12 mouse cellular contexts compared by ENCODE assay signal in genomic region chr1:90209741-90210140, GRCm38 (mm10). TPM values are rescaled to one million over a fixed set of nuclear protein-coding genes. Genes with fewer than 3 reads are reported as not detected.
DNase-seq lines count a peak whose midpoint lies in the region; ATAC-seq and TF ChIP-seq lines count a peak whose summit lies in the region.
"Had no signal": no experiment of that assay in that cellular context is flagged by ENCODE, and none has a peak within 500 bp of the region (broad histone marks: within the 10 kb centered on the region; RNA-seq: fewer than 3 reads in every experiment).

No protein-coding gene starts in this region.

- H3K4me1 ChIP-seq in heart, embryonic 14.5 days (ENCODE audit: control insufficient read depth in 2 of 2, insufficient read depth in 2 of 2, low read length in 2 of 2): peaks cover 12 to 25% of the 10 kb centered on the region in 2 experiments
- peaks cover 50% of the 10 kb centered on the region for H3K4me1 ChIP-seq in kidney, adult 2 months (ENCODE audit: control insufficient read depth, insufficient read depth, low read length)
- H3K4me1 ChIP-seq: liver, embryonic 13.5 days had no signal

- WGBS in heart, embryonic 14.5 days: 50% methylated on average over 2 of the region's 2 CpGs
- WGBS in kidney, adult 2 months: 19% methylated on average over 2 of the region's 2 CpGs

- TF ChIP-seq POLR2A in kidney, adult 2 months (IDR thresholded peaks at IDR 0.05; ENCODE audit: low read depth, low read length): no peak

- H3K4me3 ChIP-seq in heart, embryonic 14.5 days (ENCODE audit: control insufficient read depth in 1 of 2, insufficient read depth in 1 of 2, low read depth in 1 of 2, low read length in 2 of 2): no peak overlapping the region
- no peak overlapping the region for H3K4me3 ChIP-seq in kidney, adult 2 months (ENCODE audit: insufficient read depth, low read depth, low read length)
- H3K4me3 ChIP-seq: liver, embryonic 13.5 days had no signal

- H3K27ac ChIP-seq in heart, embryonic 14.5 days (replicated peaks in 1 of 2; ENCODE audit: control insufficient read depth in 1 of 2, insufficient read depth in 1 of 2, low read depth in 2 of 2, low read length in 2 of 2): no peak overlapping the region
- peak overlapping the region; percentile 34 for H3K27ac ChIP-seq in kidney, adult 2 months (ENCODE audit: insufficient read depth, low read depth, low read length)
- H3K27ac ChIP-seq: liver, embryonic 13.5 days; macrophage had no signal

- H3K4me2 ChIP-seq in heart, embryonic 14.5 days (ENCODE audit: low read length): peak overlapping the region; percentile 65
- H3K4me2 ChIP-seq: liver, embryonic 13.5 days had no signal

- DNase-seq in heart, postnatal 25 days (ENCODE audit: low spot score): no peak
- peak; percentile 64 for DNase-seq in testis, postnatal 10 days (ENCODE audit: low spot score)
- no peak for DNase-seq in testis, postnatal 14 days (ENCODE audit: low spot score)
- DNase-seq in kidney, adult 2 months: peak; percentile 95
- DNase-seq in spleen, adult 12 weeks (ENCODE audit: low spot score): no peak
- no peak for DNase-seq in cerebellum, postnatal 36 days
- DNase-seq: liver, embryonic 13.5 days; retina, postnatal 1 day; thymus, postnatal 36 days had no signal

- H3K27me3 ChIP-seq in heart, embryonic 14.5 days (ENCODE audit: control insufficient read depth, insufficient read depth, low read length): no peaks in the 10 kb centered on the region
- H3K27me3 ChIP-seq in kidney, adult 2 months (replicated peaks; ENCODE audit: control insufficient read depth, insufficient read depth, low read length): no peaks in the 10 kb centered on the region

- intact Hi-C loops in heart, postnatal 25 days (cut with DNase I): loop anchor here (2.0 to 5.0 kb wide), 3 partner anchors 25 to 283 kb away; no protein-coding TSS in a partner anchor

- H3K36me3 ChIP-seq in heart, embryonic 14.5 days (ENCODE audit: control insufficient read depth, insufficient read depth, low read length): peaks cover 18% of the 10 kb centered on the region
- H3K36me3 ChIP-seq in kidney, adult 2 months (ENCODE audit: control insufficient read depth, insufficient read depth, low read length): no peaks in the 10 kb centered on the region; the same call in 1 of the 2 replicates
- H3K36me3 ChIP-seq: liver, embryonic 13.5 days had no signal

- H3K9me3 ChIP-seq in heart, embryonic 14.5 days (ENCODE audit: control insufficient read depth, low read length): no peaks in the 10 kb centered on the region
- H3K9me3 ChIP-seq: liver, embryonic 13.5 days had no signal

- no peak for ATAC-seq in heart, embryonic 14.5 days (ENCODE audit: insufficient number of reproducible peaks, insufficient read depth, low FRiP score, low read depth)
- ATAC-seq: hindbrain, embryonic 16.5 days had no signal

- no peak overlapping the region for H3K9ac ChIP-seq in heart, embryonic 14.5 days (ENCODE audit: low read length)
- H3K9ac ChIP-seq: liver, embryonic 13.5 days had no signal

- no peak for TF ChIP-seq CTCF in kidney, adult 2 months (conservative IDR thresholded peaks at IDR 0.05; ENCODE audit: insufficient read depth, insufficient read length, low read depth, low read length)

RNA-seq across cellular contexts. Expression of gene Ackr3, which starts 6.0 kb away (rescaled TPM):
- polyA plus RNA-seq in heart, embryonic 14.5 days (2014; fragmentation: Nextera tagmentation; extraction: Ambion mirVana): 41.3 and 51.0 TPM in 2 replicates
- 10 to 100 TPM; 64.4 to 75.8 TPM for total RNA-seq in heart, postnatal 25 days (2021)
- polyA plus RNA-seq in kidney, adult 2 months (2012; rRNA removed): 128 and 172 TPM in 2 replicates
- polyA plus RNA-seq: macrophage had no signal

RNA-seq across cellular contexts. Expression of gene Iqca, which starts 56.5 kb away (rescaled TPM):
- polyA plus RNA-seq in heart, embryonic 14.5 days (2014; fragmentation: Nextera tagmentation; extraction: Ambion mirVana): not detected in 2 replicates
- total RNA-seq in heart, postnatal 25 days (2021): not detected
- 0.05 and 0.33 TPM in 2 replicates for polyA plus RNA-seq in kidney, adult 2 months (2012; rRNA removed)
- polyA plus RNA-seq: liver, embryonic 13.5 days; macrophage had no signal

Comparison
In these comparisons a context has a peak if more than half of its experiments do, and no peak if none do; other contexts are left out.
1. DNase-seq: peak in testis, postnatal 10 days (single experiment) and kidney, adult 2 months (single experiment); none in heart, postnatal 25 days (single experiment), testis, postnatal 14 days (single experiment), spleen, adult 12 weeks (single experiment) and cerebellum, postnatal 36 days (0 of 2).